In genomic region chr15:93673976-93674375, GRCm38 (mm10) we compare ENCODE assay signal across 35 mouse cellular contexts.
"Had no signal": no experiment of that assay in that cellular context is flagged by ENCODE, and none has a peak within 500 bp of the region (broad histone marks: within the 10 kb centered on the region; RNA-seq: fewer than 3 reads in every experiment).

No protein-coding gene starts in this region.

- H3K36me3 ChIP-seq: heart, embryonic 10.5 days; heart, embryonic 12.5 days; heart, embryonic 13.5 days; heart, embryonic 15.5 days; hindbrain, embryonic 10.5 days; hindbrain, embryonic 12.5 days; hindbrain, embryonic 13.5 days; hindbrain, embryonic 15.5 days; intestine, embryonic 15.5 days; kidney, embryonic 15.5 days had no signal

- H3K4me1 ChIP-seq: heart, embryonic 15.5 days; hindbrain, embryonic 10.5 days; hindbrain, embryonic 13.5 days; hindbrain, embryonic 15.5 days; intestine, embryonic 15.5 days had no signal

- H3K27me3 ChIP-seq: heart, embryonic 12.5 days; heart, embryonic 13.5 days; heart, embryonic 15.5 days; hindbrain, embryonic 12.5 days; hindbrain, embryonic 13.5 days; hindbrain, embryonic 15.5 days; intestine, embryonic 15.5 days; kidney, embryonic 15.5 days had no signal

- H3K9ac ChIP-seq: heart, embryonic 12.5 days; heart, embryonic 13.5 days; heart, embryonic 15.5 days; hindbrain, embryonic 12.5 days; hindbrain, embryonic 13.5 days; hindbrain, embryonic 14.5 days; hindbrain, embryonic 15.5 days; intestine, embryonic 15.5 days; kidney, embryonic 15.5 days had no signal

- H3K27ac ChIP-seq: heart, adult 2 months; heart, embryonic 10.5 days; heart, embryonic 13.5 days; heart, embryonic 15.5 days; hindbrain, embryonic 10.5 days; hindbrain, embryonic 12.5 days; hindbrain, embryonic 13.5 days; hindbrain, embryonic 14.5 days; hindbrain, embryonic 15.5 days; hindbrain, postnatal 0 days; intestine, embryonic 15.5 days; kidney, embryonic 15.5 days; kidney, postnatal 0 days; layer of hippocampus, adult 2 months had no signal

- DNase-seq: heart, adult 2 months; heart, postnatal 10 days; heart, postnatal 36 days; heart, postnatal 4 days; kidney, adult 11 months; kidney, adult 18-20 months; kidney, adult 2 months; kidney, adult 8-10 months; kidney, adult 9 months; kidney, postnatal 10 days; kidney, postnatal 14 days; kidney, postnatal 25 days; kidney, postnatal 36 days; kidney, postnatal 4 days; layer of hippocampus, adult 9-11 months; layer of hippocampus, postnatal 36 days had no signal

- ATAC-seq: hindbrain, embryonic 16.5 days; hindbrain, postnatal 0 days; inflammation-experienced regulatory T-cells, adult 6 months; intestine, embryonic 15.5 days; intestine, embryonic 16.5 days; intestine, postnatal 0 days had no signal

- H3K9me3 ChIP-seq: heart, embryonic 10.5 days; heart, embryonic 13.5 days; heart, embryonic 15.5 days; hindbrain, embryonic 10.5 days; hindbrain, embryonic 12.5 days; hindbrain, embryonic 13.5 days; hindbrain, embryonic 15.5 days; intestine, embryonic 15.5 days; kidney, embryonic 15.5 days had no signal

- H3K4me2 ChIP-seq: heart, embryonic 11.5 days; heart, embryonic 12.5 days; heart, embryonic 13.5 days; heart, embryonic 15.5 days; hindbrain, embryonic 12.5 days; hindbrain, embryonic 13.5 days; hindbrain, embryonic 14.5 days; hindbrain, embryonic 15.5 days; intestine, embryonic 15.5 days; kidney, embryonic 15.5 days had no signal

- H3K4me3 ChIP-seq: heart, adult 2 months; heart, embryonic 10.5 days; heart, embryonic 12.5 days; heart, embryonic 13.5 days; heart, embryonic 15.5 days; hindbrain, embryonic 10.5 days; hindbrain, embryonic 12.5 days; hindbrain, embryonic 13.5 days; hindbrain, embryonic 15.5 days; intestine, embryonic 15.5 days; kidney, embryonic 15.5 days; layer of hippocampus, adult 2 months had no signal
